Mouse (Mus musculus) left cerebral cortex, postnatal 14 days (tissue): ENCODE data around the gene Itk. TPM values are rescaled to one million over a fixed set of nuclear protein-coding genes. Genes with fewer than 3 reads are reported as not detected.

Source experiments
- DNase-seq, 2 experiments: peaks; one replicate each; pipeline ENCODE4 v3.0.0; 2021 to 2022; ENCODE audit warnings: low spot score in 2 of 2, mixed read lengths in 1 of 2
- intact Hi-C: fragments of 180-260 bp; cut with DNase I; formaldehyde crosslinking; loops from one replicate; pipeline ENCODE4 v1.15.1; 2025
- total RNA-seq, 2 experiments: library from RNA; stranded (reverse); gene quantifications; 2 replicates each; pipeline ENCODE4 v1.2.3; 2021

Itk gene
- total RNA-seq, 2 experiments from 2014 or later = 0.11 to 0.44 TPM

GRCm38 (mm10) chr11:46311181-46311702 lies 78.1 kb downstream of the Itk start:
- intact Hi-C loops = loop anchor here (5.0 kb wide), 1 partner anchor 121 kb away; no protein-coding TSS in a partner anchor
- DNase-seq = peak in 1 of 2 experiments; percentile 51

- intact Hi-C loops = loop anchor here (5.0 kb wide), 1 partner anchor 122 kb away; no protein-coding TSS in a partner anchor
- peak in 1 of 2 experiments; percentile 76 for DNase-seq
These were observed 78.7 kb downstream of the Itk start for GRCm38 (mm10) chr11:46310647-46311063.

GRCm38 (mm10) chr11:46309808-46310555 lies 79.3 kb downstream of the Itk start:
- intact Hi-C loops = loop anchor here (5.0 kb wide), 1 partner anchor 122 kb away; no protein-coding TSS in a partner anchor
- DNase-seq = no peak

GRCm38 (mm10) chr11:46309111-46309741 lies 80.1 kb downstream of the Itk start:
- intact Hi-C loops = no loop called here
- DNase-seq = peak; percentile 69 to 83

- intact Hi-C loops = no loop called here
- no peak for DNase-seq
These were observed 80.9 kb downstream of the Itk start for GRCm38 (mm10) chr11:46308271-46308974.

- intact Hi-C loops = no loop called here
- no peak for DNase-seq
These were observed 81.5 kb downstream of the Itk start for GRCm38 (mm10) chr11:46307768-46308167.

- no peak for DNase-seq
- intact Hi-C loops = no loop called here
These were observed 82.5 kb downstream of the Itk start for GRCm38 (mm10) chr11:46306776-46307175.

GRCm38 (mm10) chr11:46305881-46306520 lies 83.3 kb downstream of the Itk start:
- DNase-seq = no peak
- intact Hi-C loops = no loop called here

GRCm38 (mm10) chr11:46304864-46305710 lies 84.2 kb downstream of the Itk start:
- intact Hi-C loops = no loop called here
- DNase-seq = no peak

GRCm38 (mm10) chr11:46304093-46304492 lies 85.2 kb downstream of the Itk start:
- intact Hi-C loops = no loop called here
- DNase-seq = no peak

- intact Hi-C loops = no loop called here
- DNase-seq = no peak
These were observed 86.8 kb downstream of the Itk start for GRCm38 (mm10) chr11:46302471-46302870.

- peak; percentile 58 to 79 for DNase-seq
- intact Hi-C loops = no loop called here
These were observed 87.6 kb downstream of the Itk start for GRCm38 (mm10) chr11:46301579-46302248.

- intact Hi-C loops = no loop called here
- no peak for DNase-seq
These were observed 89.4 kb downstream of the Itk start for GRCm38 (mm10) chr11:46299901-46300300.

- DNase-seq = no peak
- intact Hi-C loops = no loop called here
These were observed 90.2 kb downstream of the Itk start for GRCm38 (mm10) chr11:46298889-46299785.

- intact Hi-C loops = no loop called here
- no peak for DNase-seq
These were observed 94.9 kb downstream of the Itk start for GRCm38 (mm10) chr11:46294390-46294789.

- DNase-seq = no peak
These were observed 95.8 kb downstream of the Itk start for GRCm38 (mm10) chr11:46293491-46293890.

GRCm38 (mm10) chr11:46290988-46291405 lies 98.3 kb downstream of the Itk start:
- no peak for DNase-seq
- intact Hi-C loops = no loop called here

More at GRCm38 (mm10) chr11:46293491-46293890, 95.8 kb downstream of the Itk start:
- intact Hi-C loops = no loop called here
